Mouse (Mus musculus) kidney, adult 2 months (tissue): Measurements from ENCODE around the gene Nfkbil1.

Experiments
- CTCF ChIP-seq: fragments of 200-500 bp; conservative IDR thresholded peaks from 2 replicates; pipeline ENCODE4 v1.5.1; 2011; ENCODE audit warnings: low read depth, mild to moderate bottlenecking, control low read depth, low read length, moderate library complexity, mixed read lengths; ENCODE audit not compliant: insufficient read depth, insufficient read length
- POLR2A ChIP-seq: fragments of 200-500 bp; IDR thresholded peaks from one replicate; pipeline ENCODE4 v1.6.1; 2011; ENCODE audit warnings: low read depth, low read length, control low read depth

GRCm38 (mm10) chr17:35218516-35219193 is 16.9 kb downstream of the Nfkbil1 start:
- no peak for TF ChIP-seq CTCF
- no peak for TF ChIP-seq POLR2A
